Mouse (Mus musculus): ENCODE results near the gene Bola1. TPM values are rescaled to one million over a fixed set of nuclear protein-coding genes. Genes with fewer than 3 reads are reported as not detected.

The Bola1 gene
- total and polyA plus RNA-seq, 2 experiments from 2014 or later: 31.4 to 67.7 TPM

DNA sequence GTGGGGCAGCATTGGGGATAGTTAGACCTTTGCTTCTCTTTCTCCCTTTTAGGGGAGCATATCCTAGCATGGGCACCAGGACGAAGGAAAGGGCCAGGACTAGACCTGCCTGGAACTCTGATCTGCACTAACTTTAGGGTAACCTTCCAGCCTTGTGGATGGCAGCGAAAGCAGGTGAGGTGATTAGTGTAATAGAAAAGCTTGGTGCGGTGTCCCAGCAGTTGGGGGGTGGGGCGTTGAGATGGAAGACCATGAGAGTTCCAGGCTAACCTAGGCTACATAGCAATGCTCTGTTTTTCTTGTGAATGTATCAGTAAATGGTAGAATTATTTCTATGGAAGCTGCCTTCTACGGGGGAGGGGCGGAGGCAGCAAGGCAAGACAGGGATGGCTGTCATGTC lies 56.5 kb downstream of the Bola1 start:
- ATAC-seq: no peak
- TF ChIP-seq CTCF (IDR thresholded peaks at IDR 0.05; ENCODE audit: low read depth): no peak
- peaks cover 6% of the 10 kb centered on the region; the same call in 1 of the 2 replicates for H3K4me1 ChIP-seq (ENCODE audit: insufficient read depth)
- no peak overlapping the region for H3K4me3 ChIP-seq (ENCODE audit: low read depth, low read length)
- H3K4me2 ChIP-seq (ENCODE audit: low read depth): peak overlapping the region; percentile 82
- WGBS: 87% methylated on average over 6 of the region's 6 CpGs
- 0 out of 2 replicates have a peak overlapping the region, but pooled peaks have one; percentile 18 for H3K9ac ChIP-seq
- H3K27ac ChIP-seq (ENCODE audit: low read depth, low read length): no peak overlapping the region
- no peaks in the 10 kb centered on the region for H3K36me3 ChIP-seq (ENCODE audit: insufficient read depth)
- DNase-seq: no peak
- H3K9me3 ChIP-seq (ENCODE audit: low read length): no peaks in the 10 kb centered on the region
- no peaks in the 10 kb centered on the region for H3K27me3 ChIP-seq (ENCODE audit: insufficient read depth, low read length)

DNA sequence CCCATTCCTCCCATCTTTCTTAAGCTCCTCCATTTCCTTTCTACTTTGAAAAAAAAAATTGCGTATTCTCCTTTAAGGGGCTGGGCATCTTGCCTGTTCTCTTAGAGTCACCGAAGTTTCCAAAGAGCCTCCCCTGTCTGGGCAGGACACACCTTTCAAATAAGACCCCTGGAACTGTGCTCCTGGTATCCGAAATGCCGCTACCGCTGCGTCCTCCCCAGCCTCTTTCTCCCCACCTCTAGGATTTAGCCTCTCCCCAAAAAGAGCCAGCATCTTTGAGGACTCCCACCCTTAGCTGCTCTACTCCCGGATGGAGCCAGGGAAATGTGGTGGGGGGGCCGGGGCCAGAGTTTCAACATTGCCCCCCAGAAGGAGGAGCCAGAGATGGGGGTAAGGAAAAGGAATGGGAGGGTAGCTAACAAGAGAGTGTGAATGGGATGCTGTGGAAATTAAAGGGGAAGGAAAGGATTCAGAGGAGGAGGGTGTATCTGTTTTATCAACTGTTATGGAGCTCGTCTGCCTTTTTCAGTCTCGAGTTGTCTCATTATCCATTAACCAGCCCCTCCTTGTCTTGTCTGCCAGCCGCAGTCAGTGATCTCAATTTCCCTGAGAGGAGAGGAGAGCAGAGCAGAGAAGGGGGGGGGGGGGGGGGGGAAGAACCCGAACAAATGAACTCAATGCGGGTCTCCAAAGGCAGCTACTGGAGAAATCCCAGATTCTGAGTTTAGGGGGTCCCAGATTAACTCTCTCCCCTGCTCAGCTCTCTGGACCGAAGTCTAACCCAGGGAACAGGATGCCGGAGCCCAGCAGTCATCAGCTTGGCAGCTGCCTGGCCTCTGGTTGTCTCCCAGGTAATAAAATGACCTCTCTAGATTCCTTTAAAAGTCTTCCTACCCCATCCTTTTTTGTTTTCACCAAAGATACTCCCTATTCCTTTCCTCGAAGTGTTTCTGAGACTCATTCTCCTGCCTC lies 57.4 kb downstream of the Bola1 start, which contains the start of gene Mtmr11:
Mtmr11 (plus strand) TSS at position 136 of the 972 bp plus-strand sequence.
- H3K36me3 ChIP-seq (ENCODE audit: insufficient read depth): no peaks in the 10 kb centered on the region
- ATAC-seq (peak; percentile 64), DNase-seq (peak; percentile 65)
- WGBS: 9% methylated on average over 16 of the region's 16 CpGs
- H3K4me2 ChIP-seq (ENCODE audit: low read depth): peak within 1 kb of the TSS; percentile 82
- H3K4me1 ChIP-seq (ENCODE audit: insufficient read depth): peaks cover 6% of the 10 kb centered on the region; the same call in 1 of the 2 replicates
- no peaks in the 10 kb centered on the region for H3K27me3 ChIP-seq (ENCODE audit: insufficient read depth, low read length)
- no peak for TF ChIP-seq CTCF (IDR thresholded peaks at IDR 0.05; ENCODE audit: low read depth)
- H3K9ac ChIP-seq: peak within 1 kb of the TSS; percentile 48
- H3K27ac ChIP-seq (ENCODE audit: low read depth, low read length): peak within 1 kb of the TSS; percentile 74
- no peaks in the 10 kb centered on the region for H3K9me3 ChIP-seq (ENCODE audit: low read length)
- peak within 1 kb of the TSS; percentile 40 for H3K4me3 ChIP-seq (ENCODE audit: low read depth, low read length)

DNA sequence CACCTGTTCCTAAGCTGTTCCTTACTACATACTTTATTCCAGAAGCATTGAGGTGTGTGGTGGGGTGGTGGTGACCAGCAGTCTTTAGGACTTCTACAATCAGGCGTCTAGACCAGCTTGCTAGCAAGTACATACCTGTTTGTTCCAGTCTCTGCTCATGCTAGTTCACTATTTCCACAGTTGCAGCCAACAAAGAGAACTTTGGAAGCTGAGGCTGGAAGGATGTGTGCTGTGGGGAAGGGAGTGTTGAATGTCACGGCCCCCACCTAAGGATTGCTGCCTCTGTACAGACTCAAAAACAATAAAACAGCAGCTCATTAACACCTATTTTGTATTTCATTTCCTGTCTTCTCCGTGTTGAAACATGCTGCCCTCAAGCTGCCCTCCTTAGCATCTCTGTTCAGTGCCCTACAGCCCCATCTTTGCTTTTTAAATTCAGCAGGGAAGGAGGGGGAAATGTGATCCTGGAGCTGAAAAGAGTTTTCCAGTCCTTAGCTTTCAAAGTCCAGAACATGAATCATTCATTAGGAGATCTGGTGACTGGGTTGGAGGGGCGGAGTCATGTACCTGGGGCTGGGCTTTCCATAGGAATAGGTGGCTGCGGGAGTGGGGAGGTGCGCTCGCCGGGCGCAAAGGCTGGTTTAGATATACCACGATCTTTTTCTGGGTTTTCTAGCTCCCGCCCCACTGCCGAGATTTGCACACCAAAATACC lies 58.5 kb downstream of the Bola1 start:
- peak overlapping the region; percentile 82 for H3K4me2 ChIP-seq (ENCODE audit: low read depth)
- DNase-seq (peak; percentile 46), ATAC-seq (peak; percentile 67)
- H3K27me3 ChIP-seq (ENCODE audit: insufficient read depth, low read length): no peaks in the 10 kb centered on the region
- peak overlapping the region; percentile 48 for H3K9ac ChIP-seq
- no peaks in the 10 kb centered on the region for H3K9me3 ChIP-seq (ENCODE audit: low read length)
- peak overlapping the region; percentile 74 for H3K27ac ChIP-seq (ENCODE audit: low read depth, low read length)
- 0 out of 2 replicates have a peak, but pooled peaks cover under 1% of the 10 kb centered on the region for H3K36me3 ChIP-seq (ENCODE audit: insufficient read depth)
- WGBS: 3% methylated on average over 12 of the region's 12 CpGs
- peak overlapping the region; percentile 40 for H3K4me3 ChIP-seq (ENCODE audit: low read depth, low read length)
- TF ChIP-seq CTCF (IDR thresholded peaks at IDR 0.05; ENCODE audit: low read depth): no peak
- H3K4me1 ChIP-seq (ENCODE audit: insufficient read depth): peaks cover 6% of the 10 kb centered on the region; the same call in 1 of the 2 replicates

DNA sequence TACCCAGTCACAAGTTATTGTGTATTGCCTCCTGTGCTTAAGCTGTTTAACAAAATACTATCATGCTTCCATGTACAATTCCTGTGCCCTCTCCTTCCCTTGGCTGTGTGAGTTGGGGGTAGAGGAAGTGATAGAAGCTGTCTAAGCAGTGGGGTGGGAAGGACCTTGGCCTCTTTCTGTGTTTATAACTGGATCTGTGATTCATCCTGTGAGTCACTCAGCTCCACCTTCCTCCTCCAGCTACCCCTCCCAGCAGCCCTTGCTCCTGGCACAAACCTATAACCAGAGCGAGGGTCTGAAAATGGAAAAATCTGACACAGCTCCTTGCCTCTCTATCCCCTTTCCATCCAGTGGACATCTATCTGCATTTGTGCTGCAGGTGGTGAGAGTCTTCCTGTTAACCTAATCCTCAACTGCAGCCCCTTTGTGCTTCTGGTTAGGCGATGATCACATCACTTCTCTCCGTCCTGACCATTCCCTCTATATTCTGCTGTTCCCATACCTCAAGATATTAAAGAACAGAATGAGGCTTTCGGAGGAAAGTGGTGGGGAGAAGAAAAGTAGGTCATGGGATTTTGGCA lies 59.2 kb downstream of the Bola1 start:
- 0 out of 2 replicates have a peak overlapping the region, but pooled peaks have one; percentile 2 for H3K9ac ChIP-seq
- WGBS: 60% methylated on average over 4 of the region's 4 CpGs
- DNase-seq (no peak), ATAC-seq (no peak)
- no peak overlapping the region for H3K4me3 ChIP-seq (ENCODE audit: low read depth, low read length)
- H3K27ac ChIP-seq (ENCODE audit: low read depth, low read length): no peak overlapping the region
- H3K9me3 ChIP-seq (ENCODE audit: low read length): no peaks in the 10 kb centered on the region
- H3K36me3 ChIP-seq (ENCODE audit: insufficient read depth): peaks cover 7% of the 10 kb centered on the region; the same call in 1 of the 2 replicates
- peak overlapping the region; percentile 82 for H3K4me2 ChIP-seq (ENCODE audit: low read depth)
- TF ChIP-seq CTCF (IDR thresholded peaks at IDR 0.05; ENCODE audit: low read depth): no peak
- H3K27me3 ChIP-seq (ENCODE audit: insufficient read depth, low read length): no peaks in the 10 kb centered on the region
- H3K4me1 ChIP-seq (ENCODE audit: insufficient read depth): peaks cover 6% of the 10 kb centered on the region; the same call in 1 of the 2 replicates

DNA sequence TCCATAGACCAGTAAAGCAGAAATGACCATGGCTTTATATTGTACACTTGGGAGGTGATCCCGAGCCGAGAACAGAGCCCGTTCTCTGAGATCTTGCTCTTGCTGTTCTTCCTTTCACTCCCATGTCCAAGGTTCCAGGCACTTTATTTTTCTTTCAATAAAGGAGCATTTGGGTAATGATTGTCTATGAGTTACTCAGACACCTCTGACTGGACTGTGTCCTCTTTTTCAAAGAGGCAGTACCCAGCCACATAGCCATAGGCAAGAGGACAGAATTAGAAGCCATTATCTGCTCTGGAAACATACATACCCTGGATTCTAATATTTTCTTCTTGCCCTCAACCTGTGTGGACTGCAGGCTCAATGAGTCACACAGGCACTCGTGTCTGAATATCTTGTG lies 59.7 kb downstream of the Bola1 start:
- DNase-seq (no peak), ATAC-seq (no peak)
- 0 out of 2 replicates have a peak overlapping the region, but pooled peaks have one; percentile 2 for H3K9ac ChIP-seq
- peaks cover 12% of the 10 kb centered on the region for H3K36me3 ChIP-seq (ENCODE audit: insufficient read depth)
- H3K4me3 ChIP-seq (ENCODE audit: low read depth, low read length): no peak overlapping the region
- no peak overlapping the region for H3K4me2 ChIP-seq (ENCODE audit: low read depth)
- H3K4me1 ChIP-seq (ENCODE audit: insufficient read depth): peaks cover 6% of the 10 kb centered on the region; the same call in 1 of the 2 replicates
- 76% methylated on average over 4 of the region's 4 CpGs for WGBS
- no peak overlapping the region for H3K27ac ChIP-seq (ENCODE audit: low read depth, low read length)
- no peaks in the 10 kb centered on the region for H3K9me3 ChIP-seq (ENCODE audit: low read length)
- H3K27me3 ChIP-seq (ENCODE audit: insufficient read depth, low read length): no peaks in the 10 kb centered on the region
- TF ChIP-seq CTCF (IDR thresholded peaks at IDR 0.05; ENCODE audit: low read depth): no peak

DNA sequence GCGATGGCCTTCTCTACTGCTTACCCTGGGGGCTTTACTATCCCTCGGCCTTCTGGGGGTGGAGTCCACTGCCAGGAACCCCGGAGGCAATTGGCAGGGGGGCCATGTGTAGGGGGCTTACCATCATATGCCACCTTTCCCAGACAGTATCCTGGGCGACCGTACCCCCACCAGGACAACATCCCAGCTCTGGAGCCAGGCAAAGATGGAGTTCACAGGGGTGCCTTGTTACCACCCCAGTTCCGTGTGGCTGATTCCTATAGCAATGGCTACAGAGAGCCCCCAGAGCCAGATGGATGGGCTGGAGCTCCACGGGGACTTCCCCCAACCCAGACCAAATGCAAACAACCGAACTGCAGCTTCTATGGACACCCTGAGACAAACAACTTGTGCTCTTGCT lies 64.0 kb downstream of the Bola1 start:
- no peak overlapping the region for H3K9ac ChIP-seq
- ATAC-seq (no peak), DNase-seq (no peak)
- no peak overlapping the region for H3K4me3 ChIP-seq (ENCODE audit: low read depth, low read length)
- no peak for TF ChIP-seq CTCF (IDR thresholded peaks at IDR 0.05; ENCODE audit: low read depth)
- H3K4me2 ChIP-seq (ENCODE audit: low read depth): no peak overlapping the region
- no peaks in the 10 kb centered on the region for H3K9me3 ChIP-seq (ENCODE audit: low read length)
- peaks cover 45% of the 10 kb centered on the region for H3K36me3 ChIP-seq (ENCODE audit: insufficient read depth)
- WGBS: 82% methylated on average over 8 of the region's 8 CpGs
- no peaks in the 10 kb centered on the region for H3K27me3 ChIP-seq (ENCODE audit: insufficient read depth, low read length)
- H3K4me1 ChIP-seq (ENCODE audit: insufficient read depth): no peaks in the 10 kb centered on the region
- no peak overlapping the region for H3K27ac ChIP-seq (ENCODE audit: low read depth, low read length)
